Mouse (Mus musculus): ENCODE measurements around the gene Prcp.

Prcp gene

DNA sequence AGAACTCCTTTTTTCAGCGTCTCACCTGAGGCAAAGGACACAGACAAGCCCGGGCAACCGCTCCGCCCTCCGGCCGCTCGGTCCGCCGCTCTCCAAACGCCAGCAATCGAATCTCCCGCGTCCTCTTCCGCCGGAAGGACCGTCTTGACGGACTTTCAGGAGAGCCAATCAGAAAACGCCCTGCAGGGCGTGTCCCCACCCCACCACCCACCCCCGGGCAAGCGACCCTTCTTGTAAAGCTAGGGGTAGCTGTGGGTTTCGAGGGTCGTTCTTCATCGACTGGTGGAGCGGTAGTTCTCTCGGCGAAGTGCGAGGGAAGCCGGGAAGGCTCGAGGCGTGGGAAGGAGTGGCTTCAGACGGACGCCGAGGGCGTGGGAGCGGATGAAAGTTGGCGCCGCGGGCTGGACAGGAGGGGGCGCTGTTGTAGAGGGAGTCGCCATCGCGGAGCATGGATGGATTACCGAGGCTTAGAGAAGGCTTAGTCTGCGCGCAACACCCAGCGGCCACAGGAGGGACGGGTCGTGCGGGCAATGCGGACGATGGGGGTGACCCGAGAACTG is at the start of gene Prcp, which contains the start of gene Ddias:
TSS of gene Prcp (plus strand) at position 355 of the 560 bp plus-strand sequence.
TSS of gene Ddias (minus strand) at position 132 of the 560 bp plus-strand sequence.
- peak; percentile 94 to 97 for DNase-seq

DNA sequence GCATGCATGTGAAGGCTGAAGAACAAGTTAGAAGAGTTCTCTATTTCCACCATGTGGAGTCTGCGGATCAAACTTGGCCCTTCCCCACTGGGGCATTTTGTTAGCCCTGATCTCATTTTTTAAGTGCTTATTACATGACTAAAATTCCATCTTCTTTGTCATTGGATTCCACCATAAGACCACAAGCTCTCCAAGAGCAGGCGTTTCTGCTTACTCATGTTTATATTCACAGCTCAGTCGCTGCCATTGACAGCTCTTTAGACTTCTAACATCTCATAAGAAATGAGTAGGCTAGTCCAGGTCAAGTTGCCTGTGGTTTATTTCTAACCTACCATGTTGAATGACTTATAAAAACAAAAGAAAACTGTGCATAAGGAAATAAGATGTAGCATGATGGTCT is 48.0 kb upstream of the Prcp start:
- no peak for DNase-seq

- DNase-seq = peak; percentile 33 to 45
These were observed 46.3 kb upstream of the Prcp start for GRCm38 (mm10) chr7:92827981-92828380.

DNA sequence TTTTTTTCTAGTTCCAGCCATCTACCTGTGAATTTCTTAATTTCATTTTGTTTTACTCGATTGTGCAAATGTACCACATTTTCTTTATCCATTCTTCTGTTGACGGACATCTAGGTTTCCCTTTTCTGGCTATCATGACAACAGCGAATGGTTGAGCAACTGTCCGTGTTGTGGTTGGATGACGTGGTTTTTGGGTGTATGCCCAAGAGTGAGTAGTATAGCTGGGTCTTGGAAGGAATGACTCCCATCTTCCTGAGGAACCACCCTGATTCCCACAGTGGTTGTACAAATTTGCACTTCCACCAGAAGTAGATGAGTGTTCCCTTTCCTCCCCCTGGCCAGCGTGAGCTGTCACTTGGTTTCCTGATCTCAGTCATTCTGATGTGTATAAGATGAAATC is 41.9 kb upstream of the Prcp start:
- no peak for DNase-seq

DNA sequence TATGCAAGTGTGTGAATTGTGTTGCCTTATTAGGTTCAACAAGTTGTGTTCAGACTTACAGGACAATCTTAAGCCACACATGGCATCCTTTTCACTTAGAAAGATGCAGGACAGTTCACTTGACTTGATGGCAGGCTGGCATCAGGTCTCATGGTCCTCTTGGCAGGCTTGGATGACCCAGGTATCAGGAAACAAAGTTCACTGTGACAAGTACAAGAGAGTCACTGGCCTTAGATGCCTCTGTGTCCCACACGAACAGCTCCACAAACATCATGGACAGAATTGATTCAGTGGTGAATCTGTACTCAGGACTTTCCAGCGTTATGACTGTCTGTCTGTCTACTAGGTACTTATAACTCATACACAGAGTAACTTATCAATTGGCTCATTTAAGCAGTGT is 39.9 kb upstream of the Prcp start:
- DNase-seq = no peak

- DNase-seq = no peak
These were observed 37.8 kb upstream of the Prcp start for GRCm38 (mm10) chr7:92836447-92836846.

DNA sequence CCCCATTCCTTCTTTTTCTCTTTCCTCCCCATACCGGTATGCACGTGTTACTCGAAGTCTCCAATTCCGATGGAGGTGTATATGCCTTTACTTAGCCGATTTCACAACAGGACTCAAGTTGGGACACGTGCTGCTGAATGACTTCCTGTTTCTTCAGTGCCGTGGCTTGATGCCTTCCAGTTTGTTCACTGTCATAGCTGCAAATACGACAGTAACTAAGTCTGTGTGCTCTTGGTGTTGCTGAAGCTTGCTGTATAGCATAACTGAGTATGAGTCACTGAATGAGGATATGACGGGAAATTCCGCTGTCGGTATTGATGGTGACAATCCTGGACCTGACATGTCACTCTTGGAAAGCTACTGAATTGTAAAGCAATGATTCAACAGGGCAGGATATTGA is 37.0 kb upstream of the Prcp start:
- DNase-seq = no peak

- no peak for DNase-seq
These were observed 36.4 kb upstream of the Prcp start for GRCm38 (mm10) chr7:92837907-92838306.

GRCm38 (mm10) chr7:92842254-92842653 is 32.0 kb upstream of the Prcp start:
- no peak for DNase-seq

DNA sequence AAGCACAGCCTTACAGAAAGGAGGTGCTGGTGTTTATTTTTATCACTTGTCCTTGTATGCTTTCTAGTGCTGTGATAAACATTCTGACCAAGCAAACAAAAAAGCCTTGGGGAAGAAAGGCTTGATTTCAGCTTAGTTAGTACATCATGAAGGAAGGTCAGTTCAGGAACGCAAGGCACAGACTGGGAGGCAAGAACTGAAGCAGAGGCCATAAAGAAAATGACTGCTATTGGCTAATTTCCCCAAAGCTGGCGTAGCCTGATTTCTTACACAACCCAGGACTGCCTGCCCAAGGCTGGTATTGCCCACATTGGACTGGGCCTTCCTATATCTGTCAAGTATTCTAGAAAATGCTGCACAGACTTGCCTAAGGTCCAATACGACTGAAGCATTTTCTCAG is 26.0 kb upstream of the Prcp start:
- no peak for DNase-seq

DNA sequence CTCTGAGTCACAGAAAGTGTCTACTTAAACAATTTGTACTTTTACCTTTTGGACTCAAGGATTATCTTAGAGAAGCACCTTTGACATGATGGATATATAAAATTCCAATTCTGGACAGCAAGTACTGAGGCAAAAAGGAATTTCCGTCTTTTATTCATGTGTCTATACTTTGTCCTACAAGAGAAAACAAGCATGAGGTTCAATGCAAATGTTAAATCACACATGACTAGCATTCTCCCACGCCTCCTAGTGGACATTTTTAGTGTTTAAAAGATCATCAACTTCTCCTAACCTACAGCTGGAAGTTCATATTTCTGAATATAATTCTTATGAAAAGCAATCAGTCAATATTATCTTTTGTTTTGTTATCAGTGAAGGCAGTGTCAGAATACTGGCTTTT is 7.7 kb upstream of the Prcp start:
- peak in 1 of 2 experiments; percentile 38 for DNase-seq

GRCm38 (mm10) chr7:92870161-92870560 is 4.1 kb upstream of the Prcp start:
- DNase-seq = no peak

DNA sequence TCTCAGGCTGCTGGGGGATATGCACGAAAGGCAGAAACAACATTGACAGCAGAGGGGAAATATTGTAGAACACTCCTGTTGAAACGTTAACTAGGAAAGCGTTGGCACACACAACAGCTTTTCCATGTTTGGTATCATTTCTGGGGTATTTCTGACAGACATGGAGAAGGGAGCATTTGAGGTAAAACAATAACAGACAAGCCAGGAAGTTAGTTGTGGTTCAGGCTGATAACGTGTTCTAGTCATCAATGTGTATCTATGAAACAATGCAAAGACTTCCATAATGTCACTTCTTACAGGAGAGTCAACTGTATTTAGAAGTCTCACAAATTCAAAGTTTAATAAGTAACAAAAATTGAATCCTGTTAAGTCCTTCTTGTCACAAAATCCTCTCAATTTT is 2.7 kb upstream of the Prcp start:
- no peak for DNase-seq

- peak; percentile 92 to 94 for DNase-seq
These were observed 615 bp downstream of the Prcp start for GRCm38 (mm10) chr7:92874761-92875408.

GRCm38 (mm10) chr7:92876066-92876465 is 1.8 kb downstream of the Prcp start:
- DNase-seq = peak; percentile 8 to 46

- peak in 1 of 2 experiments; percentile 18 for DNase-seq
These were observed 2.3 kb downstream of the Prcp start for GRCm38 (mm10) chr7:92876538-92876937.

GRCm38 (mm10) chr7:92878575-92879285 is 4.5 kb downstream of the Prcp start:
- DNase-seq = peak; percentile 24 to 57

GRCm38 (mm10) chr7:92883850-92884716 is 9.8 kb downstream of the Prcp start:
- DNase-seq = no peak

GRCm38 (mm10) chr7:92884998-92885660 is 10.9 kb downstream of the Prcp start:
- DNase-seq = no peak

GRCm38 (mm10) chr7:92886801-92887200 is 12.5 kb downstream of the Prcp start:
- DNase-seq = no peak

GRCm38 (mm10) chr7:92887230-92887629 is 13.0 kb downstream of the Prcp start:
- DNase-seq = no peak

GRCm38 (mm10) chr7:92890211-92890610 is 15.9 kb downstream of the Prcp start:
- no peak for DNase-seq
